Mouse (Mus musculus) neural tube, embryonic 13.5 days (tissue): ENCODE results near the gene Mgat5b. TPM values are rescaled to one million over a fixed set of nuclear protein-coding genes. Genes with fewer than 3 reads are reported as not detected.
A peak's percentile ranks its signal among the peaks of the same experiment; 100 is the strongest.

ENCODE experiments used
- ATAC-seq: fragments of 200-750 bp; cut with Nextera tagmentation; 2 replicates; pipeline ENCODE4 v1.8.0; 2017; ENCODE audit warnings: low read depth, mild to moderate bottlenecking, moderate TSS enrichment, moderate library complexity
- H3K27ac ChIP-seq: fragments of 300-500 bp; sonication (generic); replicated peaks from 2 replicates; pipeline ENCODE4 v1.5.1; 2015; ENCODE audit warnings: moderate library complexity, mild to moderate bottlenecking, inconsistent platforms
- H3K27me3 ChIP-seq: fragments of 300-500 bp; sonication (generic); 2 replicates; pipeline ENCODE4 v1.6.1; 2015; ENCODE audit warnings: mild to moderate bottlenecking, inconsistent platforms
- H3K36me3 ChIP-seq: fragments of 300-500 bp; sonication (generic); 2 replicates; pipeline ENCODE4 v1.6.1; 2015; ENCODE audit warnings: mild to moderate bottlenecking, inconsistent platforms
- H3K4me1 ChIP-seq: fragments of 300-500 bp; sonication (generic); replicated peaks from 2 replicates; pipeline ENCODE4 v1.6.1; 2015; ENCODE audit warnings: inconsistent platforms
- H3K4me2 ChIP-seq: fragments of 300-500 bp; sonication (generic); 2 replicates; pipeline ENCODE4 v1.6.1; 2015; ENCODE audit warnings: inconsistent platforms, mild to moderate bottlenecking, moderate library complexity
- H3K4me3 ChIP-seq: fragments of 300-500 bp; sonication (generic); 2 replicates; pipeline ENCODE4 v1.5.1; 2015; ENCODE audit warnings: mild to moderate bottlenecking, inconsistent platforms
- H3K9ac ChIP-seq: fragments of 300-500 bp; sonication (generic); 2 replicates; pipeline ENCODE4 v1.6.1; 2015; ENCODE audit warnings: moderate library complexity, mild to moderate bottlenecking, inconsistent platforms
- H3K9me3 ChIP-seq: fragments of 300-500 bp; sonication (generic); 2 replicates; pipeline ENCODE4 v1.6.1; 2016; ENCODE audit warnings: inconsistent platforms
- WGBS: fragments of 180-500 bp; shearing (Covaris S2); methylation state at CpG from one replicate; pipeline ENCODE4 v1.1.7; 2015; 5-methylcytosine and 5-hydroxymethylcytosine counted together
- polyA plus RNA-seq: library from polyadenylated mRNA; unstranded; fragments of >200 nt; fragmentation: Nextera tagmentation; extraction: Ambion mirVana; gene quantifications from 2 replicates; pipeline ENCODE4 v1.2.1, GENCODE M21; 2015

Mgat5b gene
- polyA plus RNA-seq, 1 experiment from 2014 or later: 28.5 TPM

- H3K4me2 ChIP-seq: no peak overlapping the region
- 34% methylated on average over 7 of the region's 7 CpGs for WGBS
- H3K27me3 ChIP-seq: 0 out of 2 replicates have a peak, but pooled peaks cover 7% of the 10 kb centered on the region
- peak overlapping the region; percentile 84 for H3K27ac ChIP-seq
- H3K9me3 ChIP-seq: no peaks in the 10 kb centered on the region
- H3K36me3 ChIP-seq: peaks cover 19% of the 10 kb centered on the region
- peaks cover 63% of the 10 kb centered on the region for H3K4me1 ChIP-seq
- ATAC-seq: peak; percentile 16; the same call in 1 of the 2 replicates
- H3K9ac ChIP-seq: no peak overlapping the region
- H3K4me3 ChIP-seq: no peak overlapping the region
These were observed 71.6 kb downstream of the Mgat5b start for GRCm38 (mm10) chr11:116990231-116990630.

GRCm38 (mm10) chr11:116991410-116991809, 72.7 kb downstream of the Mgat5b start:
- no peak for ATAC-seq
- Histone ChIP-seq H3K27me3 (peaks cover 7% of the 10 kb centered on the region; the same call in 1 of the 2 replicates), H3K9me3 (no peaks in the 10 kb centered on the region), H3K4me3 (no peak overlapping the region), H3K36me3 (peaks cover 8% of the 10 kb centered on the region; the same call in 1 of the 2 replicates), H3K9ac (no peak overlapping the region), H3K4me2 (no peak overlapping the region), H3K4me1 (peaks cover 63% of the 10 kb centered on the region), H3K27ac (peak overlapping the region; percentile 84)
- 56% methylated on average over 8 of the region's 8 CpGs for WGBS

- Histone ChIP-seq H3K36me3 (peaks cover 2% of the 10 kb centered on the region; the same call in 1 of the 2 replicates), H3K27ac (no peak overlapping the region), H3K4me2 (no peak overlapping the region), H3K9ac (no peak overlapping the region), H3K4me3 (no peak overlapping the region), H3K4me1 (peaks cover 63% of the 10 kb centered on the region), H3K9me3 (no peaks in the 10 kb centered on the region), H3K27me3 (peaks cover 7% of the 10 kb centered on the region; the same call in 1 of the 2 replicates)
- 71% methylated on average over 6 of the region's 6 CpGs for WGBS
- no peak for ATAC-seq
These were observed 73.3 kb downstream of the Mgat5b start for GRCm38 (mm10) chr11:116991964-116992363.

- peak; percentile 12; the same call in 1 of the 2 replicates for ATAC-seq
- Histone ChIP-seq H3K27me3 (peaks cover 7% of the 10 kb centered on the region; the same call in 1 of the 2 replicates), H3K4me3 (peak overlapping the region; percentile 2; the same call in 1 of the 2 replicates), H3K9ac (peak overlapping the region; percentile 39; the same call in 1 of the 2 replicates), H3K36me3 (no peaks in the 10 kb centered on the region), H3K27ac (peak overlapping the region; percentile 68), H3K9me3 (no peaks in the 10 kb centered on the region), H3K4me1 (peaks cover 46% of the 10 kb centered on the region), H3K4me2 (peak overlapping the region; percentile 46)
- 2% methylated on average over 18 of the region's 18 CpGs for WGBS
These were observed 75.5 kb downstream of the Mgat5b start for GRCm38 (mm10) chr11:116994095-116994582.

- Histone ChIP-seq H3K36me3 (no peaks in the 10 kb centered on the region), H3K4me1 (peaks cover 39% of the 10 kb centered on the region), H3K4me2 (no peak overlapping the region), H3K9ac (no peak overlapping the region), H3K27me3 (peaks cover 7% of the 10 kb centered on the region; the same call in 1 of the 2 replicates), H3K27ac (no peak overlapping the region), H3K4me3 (no peak overlapping the region), H3K9me3 (no peaks in the 10 kb centered on the region)
- ATAC-seq: no peak
- WGBS: 15% methylated on average over 3 of the region's 3 CpGs
These were observed 78.3 kb downstream of the Mgat5b start for GRCm38 (mm10) chr11:116996976-116997375.

GRCm38 (mm10) chr11:116998935-116999334, 80.3 kb downstream of the Mgat5b start:
- ATAC-seq: no peak
- Histone ChIP-seq H3K4me1 (peaks cover 38% of the 10 kb centered on the region), H3K36me3 (no peaks in the 10 kb centered on the region), H3K27ac (no peak overlapping the region), H3K9me3 (no peaks in the 10 kb centered on the region), H3K9ac (no peak overlapping the region), H3K4me3 (no peak overlapping the region), H3K4me2 (no peak overlapping the region), H3K27me3 (peaks cover 2% of the 10 kb centered on the region; the same call in 1 of the 2 replicates)
- 94% methylated on average over 5 of the region's 5 CpGs for WGBS

GRCm38 (mm10) chr11:117000219-117000618, 81.6 kb downstream of the Mgat5b start:
- no peaks in the 10 kb centered on the region for H3K9me3 ChIP-seq
- no peak for ATAC-seq
- H3K4me3 ChIP-seq: no peak overlapping the region
- H3K27ac ChIP-seq: no peak overlapping the region; the same call in 1 of the 2 replicates
- H3K27me3 ChIP-seq: no peaks in the 10 kb centered on the region; the same call in 1 of the 2 replicates
- H3K4me1 ChIP-seq: peaks cover 38% of the 10 kb centered on the region
- no peak overlapping the region for H3K4me2 ChIP-seq
- 6% methylated on average over 3 of the region's 3 CpGs for WGBS
- H3K9ac ChIP-seq: no peak overlapping the region
- no peaks in the 10 kb centered on the region for H3K36me3 ChIP-seq

- Histone ChIP-seq H3K27me3 (no peaks in the 10 kb centered on the region; the same call in 1 of the 2 replicates), H3K36me3 (no peaks in the 10 kb centered on the region), H3K9ac (no peak overlapping the region), H3K27ac (no peak overlapping the region), H3K4me1 (peaks cover 42% of the 10 kb centered on the region), H3K4me2 (no peak overlapping the region), H3K9me3 (no peaks in the 10 kb centered on the region), H3K4me3 (no peak overlapping the region)
- no peak for ATAC-seq
- 30% methylated on average over 4 of the region's 4 CpGs for WGBS
These were observed 83.1 kb downstream of the Mgat5b start for GRCm38 (mm10) chr11:117001789-117002188.

- Histone ChIP-seq H3K9me3 (no peaks in the 10 kb centered on the region), H3K9ac (no peak overlapping the region), H3K4me1 (peaks cover 58% of the 10 kb centered on the region), H3K4me2 (no peak overlapping the region), H3K27me3 (no peaks in the 10 kb centered on the region; the same call in 1 of the 2 replicates), H3K36me3 (no peaks in the 10 kb centered on the region), H3K27ac (peak overlapping the region; percentile 57; the same call in 1 of the 2 replicates), H3K4me3 (no peak overlapping the region)
- 26% methylated on average over 9 of the region's 9 CpGs for WGBS
- no peak for ATAC-seq
These were observed 84.8 kb downstream of the Mgat5b start for GRCm38 (mm10) chr11:117003503-117003902.

- 12% methylated on average over 9 of the region's 9 CpGs for WGBS
These were observed 85.6 kb downstream of the Mgat5b start for GRCm38 (mm10) chr11:117004277-117004676.

GRCm38 (mm10) chr11:117017462-117017861, 98.8 kb downstream of the Mgat5b start:
- Histone ChIP-seq H3K9me3 (no peaks in the 10 kb centered on the region), H3K27me3 (no peaks in the 10 kb centered on the region), H3K4me2 (no peak overlapping the region), H3K9ac (no peak overlapping the region), H3K4me3 (no peak overlapping the region), H3K27ac (peak overlapping the region; percentile 75), H3K36me3 (no peaks in the 10 kb centered on the region), H3K4me1 (peaks cover 33% of the 10 kb centered on the region)
- 22% methylated on average over 4 of the region's 4 CpGs for WGBS
- ATAC-seq: no peak

More at GRCm38 (mm10) chr11:117004277-117004676, 85.6 kb downstream of the Mgat5b start:
- H3K9me3 ChIP-seq: no peaks in the 10 kb centered on the region
- no peaks in the 10 kb centered on the region for H3K36me3 ChIP-seq
- H3K4me1 ChIP-seq: peaks cover 58% of the 10 kb centered on the region
- no peaks in the 10 kb centered on the region; the same call in 1 of the 2 replicates for H3K27me3 ChIP-seq
- H3K9ac ChIP-seq: no peak overlapping the region
- peak; percentile 59; the same call in 1 of the 2 replicates for ATAC-seq
- no peak overlapping the region for H3K4me3 ChIP-seq
- H3K4me2 ChIP-seq: no peak overlapping the region
- peak overlapping the region; percentile 57; the same call in 1 of the 2 replicates for H3K27ac ChIP-seq

- ATAC-seq: peak; percentile 86
- Histone ChIP-seq H3K9ac (no peak overlapping the region), H3K27me3 (no peaks in the 10 kb centered on the region), H3K27ac (peak overlapping the region; percentile 75), H3K4me3 (no peak overlapping the region), H3K4me2 (peak overlapping the region; percentile 8; the same call in 1 of the 2 replicates), H3K9me3 (peaks cover 2% of the 10 kb centered on the region), H3K36me3 (no peaks in the 10 kb centered on the region), H3K4me1 (peaks cover 33% of the 10 kb centered on the region)
- WGBS: 2% methylated on average over 8 of the region's 8 CpGs
These were observed 99.7 kb downstream of the Mgat5b start for GRCm38 (mm10) chr11:117018410-117018809.
